Mouse (Mus musculus) right cerebral cortex, postnatal 25 days (tissue): ENCODE data around the gene Bicra.

Experiments used
- DNase-seq: peaks from one replicate; pipeline ENCODE4 v3.0.0; 2022

Gene Bicra

DNA sequence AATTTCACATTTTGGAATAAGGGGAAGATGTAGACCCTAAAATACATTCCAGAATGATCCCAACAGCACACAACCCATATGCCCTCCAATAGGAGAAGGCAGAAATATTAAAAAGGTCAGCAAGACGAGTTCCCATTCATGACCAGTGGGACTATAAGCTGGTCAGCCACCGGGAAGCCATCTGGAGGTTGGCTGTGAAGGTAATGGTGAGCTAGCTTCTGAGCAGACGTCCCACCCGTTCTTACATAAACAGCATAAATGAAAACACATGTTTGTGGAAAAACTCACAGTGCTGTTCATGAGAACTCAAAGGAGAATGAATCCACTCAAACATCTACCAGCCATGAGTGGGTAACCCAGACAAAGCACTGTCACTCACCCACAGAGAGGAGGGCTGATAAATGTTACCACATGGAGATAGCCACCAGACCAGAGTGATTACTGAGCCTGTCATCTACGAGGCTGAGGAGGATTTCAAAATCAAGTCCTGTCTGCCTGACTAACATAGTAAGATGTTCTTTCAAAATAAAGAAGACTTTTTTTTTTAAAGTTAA is 33.9 kb downstream of the Bicra start:
- no peak for DNase-seq

GRCm38 (mm10) chr7:16012576-16013263 is 35.0 kb downstream of the Bicra start:
- DNase-seq = no peak

DNA sequence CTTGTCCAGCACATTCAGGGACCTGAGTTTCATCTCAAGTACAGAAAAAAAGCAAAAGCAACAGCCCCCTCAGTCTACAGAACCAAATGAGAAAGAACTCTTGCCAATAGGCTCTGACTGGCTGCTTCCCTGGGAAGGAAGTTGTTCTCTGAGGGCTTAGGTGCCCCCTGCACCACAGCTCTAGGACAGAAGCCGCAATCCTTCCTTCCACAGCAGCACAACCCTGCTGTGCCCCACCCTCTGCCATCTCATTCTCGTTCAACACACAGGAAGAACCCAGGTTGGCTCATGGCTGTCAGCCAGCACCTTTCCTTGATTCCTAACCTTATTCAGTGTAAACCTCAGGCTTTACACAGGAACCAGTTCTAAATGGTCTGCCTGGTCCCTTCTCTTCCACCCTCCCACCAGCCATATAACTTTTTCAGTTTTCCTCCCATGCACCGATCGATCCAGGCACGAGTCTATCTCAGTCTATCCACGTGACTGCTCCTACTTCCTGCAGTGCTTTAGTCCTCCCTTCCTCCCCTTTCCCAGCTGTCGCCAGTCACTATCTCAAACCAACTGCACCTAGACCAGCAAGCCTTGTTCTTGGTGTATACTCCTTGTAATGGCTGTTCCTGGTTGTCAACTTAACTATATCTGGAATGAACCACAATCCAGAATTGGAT is 36.2 kb downstream of the Bicra start:
- DNase-seq = no peak

DNA sequence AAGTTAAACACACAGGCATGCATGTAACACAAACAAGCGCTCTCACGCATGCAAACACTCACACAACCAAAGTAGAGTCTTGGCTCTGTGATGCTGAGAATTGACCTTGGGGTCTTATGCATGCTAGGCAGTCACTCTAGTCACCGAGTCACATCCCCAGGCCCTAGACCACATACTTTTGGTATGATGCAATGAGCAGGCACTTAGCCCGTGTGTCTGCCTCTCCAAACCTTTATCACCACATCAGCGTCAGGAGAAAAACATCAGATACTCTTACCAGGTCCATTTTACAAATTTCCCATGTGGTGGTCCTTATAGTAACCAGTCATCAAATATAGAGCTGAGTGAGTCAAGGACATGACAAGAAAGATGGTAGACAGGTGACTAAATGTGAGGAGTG is 37.1 kb downstream of the Bicra start:
- no peak for DNase-seq

DNA sequence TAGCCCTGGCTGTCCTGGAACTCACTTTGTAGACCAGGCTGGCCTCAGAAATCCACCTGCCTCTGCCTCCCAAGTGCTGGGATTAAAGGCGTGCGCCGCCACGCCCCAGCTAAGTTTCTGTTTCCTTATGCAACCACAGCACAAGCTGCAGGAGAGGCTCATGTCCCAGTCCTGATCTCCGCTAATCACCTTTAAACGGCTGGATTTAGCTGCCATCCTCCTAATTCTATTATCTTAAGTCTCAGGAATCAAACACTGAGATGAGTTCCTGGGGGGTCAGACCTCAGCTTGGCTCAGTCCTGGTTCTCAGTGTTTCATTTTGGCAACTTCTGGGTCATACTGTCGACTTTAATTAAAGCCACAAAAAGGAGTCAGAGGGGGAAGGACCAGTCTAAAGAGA is 38.1 kb downstream of the Bicra start:
- no peak for DNase-seq

DNA sequence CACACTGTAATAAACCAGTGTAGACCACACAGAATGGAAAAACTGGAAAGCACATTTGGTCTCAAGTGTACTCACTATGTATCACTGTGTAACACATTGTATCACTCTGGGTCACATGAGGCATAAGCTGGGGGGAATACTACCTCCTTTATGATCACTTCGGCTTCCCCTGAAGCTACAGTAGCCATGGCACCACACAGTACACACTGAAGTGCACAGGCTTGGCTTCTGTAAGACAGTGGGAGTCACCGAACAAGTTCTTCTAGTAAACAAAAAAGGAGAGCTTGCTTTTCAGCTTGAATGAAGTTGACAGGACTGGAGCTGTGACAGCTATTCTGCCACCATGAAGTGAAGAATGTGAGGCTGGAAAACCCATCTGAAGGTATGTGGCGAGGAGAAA is 42.7 kb downstream of the Bicra start:
- no peak for DNase-seq

DNA sequence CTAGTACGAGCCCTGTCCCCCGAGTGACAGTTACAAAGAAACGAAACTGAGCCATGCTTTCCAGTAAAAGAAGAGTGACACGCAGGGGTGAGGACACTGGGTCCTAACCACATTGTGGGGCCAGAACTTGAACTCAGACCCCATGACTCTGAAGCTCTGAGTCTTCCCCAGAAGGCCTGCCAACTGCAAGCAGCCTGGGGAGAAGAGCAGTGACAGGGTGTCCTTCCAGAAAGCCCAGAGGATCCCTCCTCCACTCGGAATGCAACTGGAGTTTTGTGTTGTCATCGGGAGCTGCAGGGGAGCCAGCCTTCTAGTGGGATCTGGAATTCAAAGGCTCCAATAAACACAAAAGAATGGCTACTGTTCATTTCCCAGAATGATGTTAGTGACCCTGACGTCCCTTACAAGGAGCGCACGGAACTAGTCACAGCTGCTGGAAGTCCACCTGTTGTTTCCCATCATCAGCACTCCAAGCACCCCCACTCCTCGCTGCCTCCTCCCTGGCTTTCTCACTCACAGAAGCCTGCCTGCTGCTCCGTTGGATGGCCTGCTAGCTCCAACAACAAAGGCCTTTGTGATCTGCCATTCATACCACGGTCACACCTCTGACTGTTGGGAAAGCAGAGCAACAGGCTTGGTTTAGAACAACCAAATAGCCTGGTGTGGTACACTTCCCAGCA is 43.4 kb downstream of the Bicra start:
- DNase-seq = no peak

- DNase-seq = no peak
Measured at GRCm38 (mm10) chr7:16003032-16003431, 44.7 kb downstream of the Bicra start.

GRCm38 (mm10) chr7:16002171-16002570 is 45.5 kb downstream of the Bicra start:
- DNase-seq = peak; percentile 74

- DNase-seq = no peak
Measured at GRCm38 (mm10) chr7:16001691-16002090, 46.0 kb downstream of the Bicra start.

DNA sequence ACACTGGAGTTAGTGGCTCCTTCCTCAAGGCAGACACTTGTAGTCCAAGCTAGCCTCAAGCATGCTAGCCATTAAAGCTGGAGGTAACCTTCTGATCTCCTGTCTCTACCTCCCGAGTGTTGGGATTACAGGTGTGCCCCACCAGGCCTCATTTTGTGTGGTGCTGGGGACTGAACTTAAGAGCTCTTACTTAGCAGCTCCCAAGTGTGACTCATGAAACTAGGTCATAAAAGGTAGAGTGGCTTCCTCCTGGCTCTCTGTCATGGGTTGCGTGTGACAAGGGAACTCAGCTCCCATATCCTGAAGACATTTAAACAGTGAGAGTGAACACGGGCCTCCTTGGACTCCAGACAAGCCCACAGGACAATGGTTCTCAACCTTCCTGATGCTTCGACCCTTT is 53.9 kb downstream of the Bicra start:
- no peak for DNase-seq

DNA sequence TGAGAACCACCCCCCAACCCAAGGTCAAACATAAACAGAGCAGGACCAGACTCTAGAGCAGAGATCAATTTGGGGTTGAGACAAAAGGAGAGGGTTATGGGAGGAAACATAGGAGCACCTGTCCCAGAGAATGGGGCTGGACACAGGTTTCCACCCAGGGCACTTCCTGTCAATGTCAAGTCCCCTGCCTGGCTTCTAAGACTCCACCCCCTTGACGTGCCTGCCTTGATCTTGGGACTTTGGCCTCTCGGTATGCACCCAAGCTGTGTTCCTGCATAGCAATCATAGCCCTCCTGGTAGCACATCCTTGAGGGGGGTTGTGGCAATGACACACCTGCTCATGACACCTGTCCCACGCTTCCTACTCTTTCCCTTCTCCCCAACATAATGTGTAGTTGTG is 54.6 kb downstream of the Bicra start:
- no peak for DNase-seq

DNA sequence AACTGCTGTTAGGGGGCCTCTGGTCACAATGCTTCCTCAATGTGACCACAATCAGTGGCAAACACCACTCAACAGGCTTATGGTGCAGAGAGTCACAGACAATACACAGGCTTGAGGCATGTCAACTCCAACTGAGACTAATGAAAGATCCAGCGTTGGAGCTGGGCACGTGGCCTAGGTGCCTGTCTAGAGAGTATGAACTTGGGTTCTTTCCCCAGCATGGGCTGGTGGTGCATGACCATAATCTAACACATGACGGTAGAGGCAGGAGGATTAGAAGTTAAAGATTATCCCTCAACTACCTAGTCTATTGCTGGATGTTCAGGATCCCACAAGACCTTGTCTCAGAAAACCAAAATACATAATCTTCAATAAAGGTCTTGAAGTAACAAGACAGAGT is 56.0 kb downstream of the Bicra start:
- DNase-seq = no peak

- DNase-seq = peak; percentile 44
Measured at GRCm38 (mm10) chr7:15987661-15988356, 59.9 kb downstream of the Bicra start.

DNA sequence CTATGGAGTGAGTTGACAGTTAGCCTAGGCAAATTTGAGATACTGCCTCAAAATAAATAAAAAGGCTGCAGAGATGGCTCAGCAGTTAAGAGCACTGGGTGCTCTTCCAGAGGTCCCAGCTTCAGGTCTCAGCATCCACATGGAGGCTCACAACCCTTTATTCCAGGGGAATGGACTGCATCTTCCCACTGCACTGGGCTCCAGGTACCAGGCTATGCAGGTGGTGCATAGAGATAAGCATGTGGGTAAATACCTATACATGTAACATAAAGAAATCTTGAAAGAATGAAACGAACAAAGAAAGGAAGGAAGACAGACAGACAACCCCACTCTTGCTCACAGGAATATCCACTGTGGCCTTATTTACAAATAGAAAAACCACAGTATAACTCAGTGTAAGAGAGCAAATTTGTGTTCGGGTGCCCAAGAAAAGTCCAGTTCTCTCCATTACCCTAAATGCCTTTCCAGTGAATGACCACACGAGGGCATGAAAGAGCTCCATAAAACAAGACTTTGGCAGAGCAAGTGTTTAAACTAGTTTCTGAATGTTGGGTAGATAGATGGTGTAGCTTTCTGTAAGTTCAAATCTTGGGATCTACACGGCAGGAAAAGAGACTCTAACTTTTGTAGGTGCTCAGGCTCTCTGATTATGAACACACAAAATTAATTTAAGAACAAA is 64.9 kb downstream of the Bicra start:
- DNase-seq = no peak

- DNase-seq = no peak
Measured at GRCm38 (mm10) chr7:15981538-15981937, 66.2 kb downstream of the Bicra start.

DNA sequence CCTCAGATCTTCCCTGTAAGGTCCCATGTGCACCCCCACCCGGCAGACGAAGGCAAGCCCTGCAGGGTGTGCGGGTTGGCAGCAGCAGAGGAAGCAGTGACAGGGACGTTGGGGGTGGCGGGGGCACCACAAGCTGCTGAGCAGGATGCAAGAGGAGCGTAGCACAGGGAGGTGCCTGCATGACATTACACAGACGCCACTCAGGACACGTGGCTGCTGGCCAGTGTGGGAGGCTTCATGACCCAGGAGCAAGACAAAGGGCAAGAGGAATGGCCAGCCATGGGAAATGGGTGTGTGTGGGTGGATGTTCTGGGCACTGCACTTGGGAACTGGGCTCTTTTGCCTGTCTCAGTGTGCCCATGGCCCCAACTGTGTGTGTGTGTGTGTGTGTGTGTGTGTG is 67.5 kb downstream of the Bicra start:
- peak; percentile 29 for DNase-seq

DNA sequence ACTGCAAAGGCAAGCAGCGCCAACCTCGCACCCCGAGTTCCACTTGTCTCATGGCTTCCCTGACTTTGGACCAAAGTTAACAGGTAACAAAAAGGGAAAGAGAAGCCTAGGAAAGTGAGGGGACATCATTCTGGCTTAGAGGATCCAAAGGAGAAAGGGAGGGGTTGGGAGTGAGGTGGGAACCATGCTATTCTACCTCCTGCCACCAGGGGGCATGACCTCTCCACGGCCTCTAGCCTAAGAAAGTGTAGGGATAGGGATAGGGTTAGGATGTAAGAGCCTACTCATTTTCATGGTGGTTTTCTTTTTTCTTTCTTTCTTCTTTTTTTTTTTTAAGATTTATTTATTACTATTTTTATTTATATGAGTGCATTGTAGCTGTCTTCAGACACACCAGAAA is 71.8 kb downstream of the Bicra start:
- DNase-seq = no peak

- DNase-seq = no peak
Measured at GRCm38 (mm10) chr7:15975451-15975850, 72.3 kb downstream of the Bicra start.

DNA sequence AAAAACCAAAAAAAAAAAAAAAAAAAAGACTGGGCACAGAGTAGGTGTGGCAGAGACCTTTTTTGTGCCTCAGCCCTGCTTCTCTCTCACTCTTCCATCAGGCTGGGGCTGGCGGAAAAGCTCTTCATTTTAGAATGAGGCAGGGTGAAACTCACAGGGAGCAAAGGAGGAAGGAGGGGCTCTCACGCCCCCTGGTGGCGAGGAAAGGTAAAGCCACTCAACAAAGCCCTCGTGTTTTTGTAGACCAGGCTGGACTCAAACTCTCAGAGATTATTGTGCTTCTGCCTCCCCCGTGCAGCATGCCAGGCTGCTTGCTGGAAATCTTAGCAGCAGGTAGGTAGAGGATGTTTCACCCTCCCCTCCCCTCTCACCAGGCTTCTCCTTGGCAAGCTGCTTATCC is 73.0 kb downstream of the Bicra start:
- DNase-seq = peak; percentile 57

DNA sequence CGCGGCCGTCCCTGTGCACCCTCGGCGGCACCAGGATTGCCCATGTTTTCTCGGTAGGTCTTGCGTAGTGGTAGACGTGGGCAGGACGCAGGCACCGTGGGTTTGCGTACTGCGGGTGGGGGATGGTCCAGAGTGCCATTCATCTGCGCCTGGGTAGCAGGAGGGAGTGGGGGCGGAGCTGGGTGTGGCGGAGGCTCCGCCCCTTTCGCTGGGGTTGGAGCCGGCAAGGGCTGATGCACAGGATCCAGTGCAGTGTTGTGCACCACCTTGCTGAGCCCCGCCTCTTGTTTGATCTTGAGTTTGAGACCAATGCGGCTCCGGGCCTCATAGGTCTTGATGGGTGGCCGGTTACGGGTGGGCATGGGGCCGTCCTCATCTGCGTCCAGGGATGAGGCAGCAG is 75.5 kb downstream of the Bicra start:
- no peak for DNase-seq

DNA sequence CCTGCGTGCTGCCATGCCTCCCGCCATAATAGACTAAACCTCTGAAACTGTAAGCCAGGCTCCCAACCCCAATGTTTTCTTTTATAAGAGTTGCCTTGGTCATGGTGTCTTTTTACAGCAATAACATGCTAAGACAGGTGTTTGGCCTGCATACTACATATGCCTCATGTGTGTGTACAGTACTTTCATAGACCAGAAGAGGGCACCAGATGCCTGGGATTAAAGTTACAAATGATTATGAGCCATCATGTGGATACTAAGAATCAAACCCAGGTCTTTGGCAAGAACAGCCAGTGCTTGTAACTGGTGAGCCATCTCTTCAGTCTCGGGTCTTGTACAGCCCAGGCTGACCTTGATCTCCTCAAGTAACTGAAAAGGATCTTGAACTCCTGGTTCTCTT is 78.0 kb downstream of the Bicra start:
- DNase-seq = no peak

DNA sequence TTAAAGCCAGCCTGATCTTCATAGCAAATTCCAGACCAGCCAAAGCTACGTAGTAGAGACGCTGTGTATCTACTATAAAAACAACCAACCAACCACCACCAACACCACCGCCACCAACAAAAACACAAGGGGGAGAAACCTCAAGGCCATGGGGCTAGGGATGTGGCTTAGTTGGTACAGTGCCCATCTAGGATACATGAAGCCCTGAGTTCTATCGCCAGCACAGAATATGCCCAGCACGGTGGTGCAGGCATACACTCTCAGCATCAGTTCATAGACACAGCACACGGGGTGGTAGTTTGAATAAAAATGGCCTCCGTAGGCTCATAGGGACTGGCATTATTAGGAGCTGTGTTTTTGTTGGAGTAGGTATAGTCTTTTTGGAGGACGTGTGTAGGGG is 79.4 kb downstream of the Bicra start:
- DNase-seq = no peak
